Mouse (Mus musculus): ENCODE measurements at regions not wholly inside any gene's neighbourhood (a gene's known extent, or its start where the extent isn't known, plus 50 kb on each side); places are given as distances from the start of the nearest gene placed in this dataset.

- ATAC-seq (ENCODE audit: insufficient read depth) (no peak), DNase-seq (no peak)
- no peak overlapping the region for H3K4me3 ChIP-seq (ENCODE audit: low read depth, low read length)
- no peak overlapping the region for H3K27ac ChIP-seq (ENCODE audit: low read depth)
- no peak overlapping the region for H3K9ac ChIP-seq
- peaks cover 11% of the 10 kb centered on the region; the same call in 1 of the 2 replicates for H3K27me3 ChIP-seq (ENCODE audit: insufficient read depth, low read length)
- H3K36me3 ChIP-seq (ENCODE audit: insufficient read depth) = no peaks in the 10 kb centered on the region
- H3K9me3 ChIP-seq (ENCODE audit: low read depth, low read length) = no peaks in the 10 kb centered on the region
- no peak for TF ChIP-seq CTCF (IDR thresholded peaks at IDR 0.05; ENCODE audit: low read depth)
- 85% methylated on average over 1 of the region's 1 CpGs for WGBS
- no peak overlapping the region for H3K4me2 ChIP-seq
- H3K4me1 ChIP-seq (ENCODE audit: insufficient read depth) = no peaks in the 10 kb centered on the region
Measured at GRCm38 (mm10) chr14:48747936-48748335, 74.3 kb upstream of the Otx2 start.

GRCm38 (mm10) chr14:48740942-48741602 is 67.5 kb upstream of the Otx2 start:
- ATAC-seq (ENCODE audit: insufficient read depth) = no peak
- Histone ChIP-seq H3K36me3 (ENCODE audit: insufficient read depth) (no peaks in the 10 kb centered on the region), H3K9ac (no peak overlapping the region), H3K4me3 (ENCODE audit: low read depth, low read length) (no peak overlapping the region), H3K4me2 (no peak overlapping the region), H3K27ac (ENCODE audit: low read depth) (no peak overlapping the region), H3K27me3 (ENCODE audit: insufficient read depth, low read length) (no peaks in the 10 kb centered on the region), H3K9me3 (ENCODE audit: low read depth, low read length) (no peaks in the 10 kb centered on the region), H3K4me1 (ENCODE audit: insufficient read depth) (no peaks in the 10 kb centered on the region)
- DNase-seq = no peak
- no peak for TF ChIP-seq CTCF (IDR thresholded peaks at IDR 0.05; ENCODE audit: low read depth)
- WGBS = 49% methylated on average over 7 of the region's 7 CpGs

- H3K9ac ChIP-seq = no peak overlapping the region
- DNase-seq = no peak
- no peaks in the 10 kb centered on the region for H3K4me1 ChIP-seq (ENCODE audit: insufficient read depth)
- no peak for ATAC-seq (ENCODE audit: insufficient read depth)
- TF ChIP-seq CTCF (IDR thresholded peaks at IDR 0.05; ENCODE audit: low read depth) = no peak
- H3K4me2 ChIP-seq = no peak overlapping the region
- no peaks in the 10 kb centered on the region for H3K9me3 ChIP-seq (ENCODE audit: low read depth, low read length)
- no peak overlapping the region for H3K4me3 ChIP-seq (ENCODE audit: low read depth, low read length)
- no peaks in the 10 kb centered on the region for H3K27me3 ChIP-seq (ENCODE audit: insufficient read depth, low read length)
- 76% methylated on average over 4 of the region's 4 CpGs for WGBS
- H3K27ac ChIP-seq (ENCODE audit: low read depth) = no peak overlapping the region
- H3K36me3 ChIP-seq (ENCODE audit: insufficient read depth) = no peaks in the 10 kb centered on the region
Measured at GRCm38 (mm10) chr14:48739121-48739520, 65.5 kb upstream of the Otx2 start.

GRCm38 (mm10) chr14:48738641-48739040 is 65.0 kb upstream of the Otx2 start:
- H3K27me3 ChIP-seq (ENCODE audit: insufficient read depth, low read length) = no peaks in the 10 kb centered on the region
- DNase-seq = no peak
- no peaks in the 10 kb centered on the region for H3K36me3 ChIP-seq (ENCODE audit: insufficient read depth)
- H3K9ac ChIP-seq = no peak overlapping the region
- H3K4me1 ChIP-seq (ENCODE audit: insufficient read depth) = no peaks in the 10 kb centered on the region
- H3K4me3 ChIP-seq (ENCODE audit: low read depth, low read length) = no peak overlapping the region
- no peak overlapping the region for H3K27ac ChIP-seq (ENCODE audit: low read depth)
- no peak overlapping the region for H3K4me2 ChIP-seq
- 65% methylated on average over 10 of the region's 10 CpGs for WGBS
- no peak for TF ChIP-seq CTCF (IDR thresholded peaks at IDR 0.05; ENCODE audit: low read depth)
- no peaks in the 10 kb centered on the region for H3K9me3 ChIP-seq (ENCODE audit: low read depth, low read length)
- no peak for ATAC-seq (ENCODE audit: insufficient read depth)

- Histone ChIP-seq H3K27me3 (ENCODE audit: insufficient read depth, low read length) (no peaks in the 10 kb centered on the region), H3K9ac (no peak overlapping the region), H3K4me2 (no peak overlapping the region), H3K4me3 (ENCODE audit: low read depth, low read length) (no peak overlapping the region), H3K36me3 (ENCODE audit: insufficient read depth) (no peaks in the 10 kb centered on the region), H3K4me1 (ENCODE audit: insufficient read depth) (no peaks in the 10 kb centered on the region), H3K9me3 (ENCODE audit: low read depth, low read length) (no peaks in the 10 kb centered on the region), H3K27ac (ENCODE audit: low read depth) (no peak overlapping the region)
- 75% methylated on average over 10 of the region's 10 CpGs for WGBS
- ATAC-seq (ENCODE audit: insufficient read depth) (no peak), DNase-seq (no peak)
- no peak for TF ChIP-seq CTCF (IDR thresholded peaks at IDR 0.05; ENCODE audit: low read depth)
Measured at GRCm38 (mm10) chr14:48738213-48738612, 64.6 kb upstream of the Otx2 start.

- Histone ChIP-seq H3K4me2 (no peak overlapping the region), H3K27me3 (ENCODE audit: insufficient read depth, low read length) (no peaks in the 10 kb centered on the region), H3K9ac (no peak overlapping the region), H3K4me1 (ENCODE audit: insufficient read depth) (no peaks in the 10 kb centered on the region), H3K27ac (ENCODE audit: low read depth) (no peak overlapping the region), H3K36me3 (ENCODE audit: insufficient read depth) (no peaks in the 10 kb centered on the region), H3K4me3 (ENCODE audit: low read depth, low read length) (no peak overlapping the region), H3K9me3 (ENCODE audit: low read depth, low read length) (no peaks in the 10 kb centered on the region)
- no peak for DNase-seq
- 55% methylated on average over 14 of the region's 14 CpGs for WGBS
- no peak for TF ChIP-seq CTCF (IDR thresholded peaks at IDR 0.05; ENCODE audit: low read depth)
- no peak for ATAC-seq (ENCODE audit: insufficient read depth)
Measured at GRCm38 (mm10) chr14:48736969-48737860, 63.6 kb upstream of the Otx2 start.

GRCm38 (mm10) chr14:48736211-48736610 is 62.6 kb upstream of the Otx2 start:
- H3K36me3 ChIP-seq (ENCODE audit: insufficient read depth) = no peaks in the 10 kb centered on the region
- H3K4me2 ChIP-seq = no peak overlapping the region
- no peak overlapping the region for H3K4me3 ChIP-seq (ENCODE audit: low read depth, low read length)
- ATAC-seq (ENCODE audit: insufficient read depth) (no peak), DNase-seq (no peak)
- H3K9me3 ChIP-seq (ENCODE audit: low read depth, low read length) = no peaks in the 10 kb centered on the region
- no peaks in the 10 kb centered on the region for H3K4me1 ChIP-seq (ENCODE audit: insufficient read depth)
- WGBS = 77% methylated on average over 6 of the region's 6 CpGs
- H3K27ac ChIP-seq (ENCODE audit: low read depth) = no peak overlapping the region
- TF ChIP-seq CTCF (IDR thresholded peaks at IDR 0.05; ENCODE audit: low read depth) = no peak
- H3K9ac ChIP-seq = no peak overlapping the region
- no peaks in the 10 kb centered on the region for H3K27me3 ChIP-seq (ENCODE audit: insufficient read depth, low read length)
